ENCODE assay signal across 16 mouse cellular contexts in genomic region chr12:73810903-73811302, GRCm38 (mm10).
DNase-seq lines count a peak whose midpoint lies in the region; ATAC-seq and TF ChIP-seq lines count a peak whose summit lies in the region.
"Had no signal": no experiment of that assay in that cellular context is flagged by ENCODE, and none has a peak within 500 bp of the region (broad histone marks: within the 10 kb centered on the region; RNA-seq: fewer than 3 reads in every experiment).

No protein-coding gene starts in this region.

- no peak overlapping the region for H3K27ac ChIP-seq in forebrain, embryonic 16.5 days (ENCODE audit: low read length)
- no peak overlapping the region for H3K27ac ChIP-seq in forebrain, embryonic 10.5 days
- H3K27ac ChIP-seq in heart, embryonic 16.5 days (ENCODE audit: low read length), result 0 out of 2 replicates have a peak overlapping the region, but pooled peaks have one; percentile 33
- peak overlapping the region; percentile 29; the same call in 1 of the 2 replicates for H3K27ac ChIP-seq in liver, postnatal 0 days (ENCODE audit: low read depth)
- H3K27ac ChIP-seq in liver, embryonic 12.5 days, result no peak overlapping the region
- H3K27ac ChIP-seq in embryonic fibroblast, embryonic 13.5 days (ENCODE audit: insufficient read depth, low read length), result peak overlapping the region; percentile 96
- H3K27ac ChIP-seq: hindbrain, embryonic 15.5 days; midbrain, embryonic 12.5 days had no signal

- no peak for DNase-seq in forebrain, embryonic 10.5 days (ENCODE audit: extremely low spot score, low spot score)
- no peak for DNase-seq in heart, adult 8-10 months (ENCODE audit: low spot score)
- no peak for DNase-seq in liver, postnatal 0 days
- DNase-seq in left cerebral cortex, postnatal 25 days (ENCODE audit: low spot score in 2 of 2), result no peak
- DNase-seq: cerebellum, adult 9-11 months; layer of hippocampus, adult 9-11 months; thymus, postnatal 25 days had no signal

- no peak for TF ChIP-seq CTCF in liver, postnatal 0 days (IDR thresholded peaks at IDR 0.05; ENCODE audit: low read depth)
- no peak for TF ChIP-seq CTCF in embryonic fibroblast, embryonic 13.5 days (IDR thresholded peaks at IDR 0.05; ENCODE audit: borderline replicate concordance, insufficient read depth, low read length)

- intact Hi-C loops in left cerebral cortex, postnatal 25 days (cut with DNase I), result no loop called here

- H3K36me3 ChIP-seq in forebrain, embryonic 16.5 days (ENCODE audit: control insufficient read depth, insufficient read depth), result no peaks in the 10 kb centered on the region
- H3K36me3 ChIP-seq in forebrain, embryonic 10.5 days (replicated peaks), result no peaks in the 10 kb centered on the region
- H3K36me3 ChIP-seq in heart, embryonic 16.5 days (ENCODE audit: control insufficient read depth, insufficient read depth), result no peaks in the 10 kb centered on the region
- H3K36me3 ChIP-seq in liver, postnatal 0 days (replicated peaks; ENCODE audit: insufficient read depth, low read length), result no peaks in the 10 kb centered on the region
- no peaks in the 10 kb centered on the region for H3K36me3 ChIP-seq in liver, embryonic 12.5 days
- H3K36me3 ChIP-seq: hindbrain, embryonic 15.5 days; midbrain, embryonic 12.5 days; stomach, embryonic 15.5 days had no signal

- TF ChIP-seq EP300 in liver, postnatal 0 days (IDR thresholded peaks at IDR 0.05; ENCODE audit: low read depth), result no peak

- H3K4me2 ChIP-seq in forebrain, embryonic 16.5 days (ENCODE audit: low read length), result no peak overlapping the region
- no peak overlapping the region for H3K4me2 ChIP-seq in heart, embryonic 16.5 days (ENCODE audit: low read depth, low read length)
- H3K4me2 ChIP-seq in liver, postnatal 0 days (ENCODE audit: low read depth, low read length), result no peak overlapping the region
- H3K4me2 ChIP-seq in liver, embryonic 12.5 days, result no peak overlapping the region
- H3K4me2 ChIP-seq: hindbrain, embryonic 15.5 days; liver, embryonic 11.5 days; midbrain, embryonic 12.5 days; stomach, embryonic 15.5 days had no signal

- WGBS in forebrain, embryonic 16.5 days, result 56% methylated on average over 5 of the region's 5 CpGs
- 90% methylated on average over 5 of the region's 5 CpGs for WGBS in forebrain, embryonic 10.5 days
- WGBS in heart, embryonic 16.5 days, result 56% methylated on average over 5 of the region's 5 CpGs
- WGBS in liver, postnatal 0 days (ENCODE audit: insufficient replicate concordance), result 66% methylated on average over 5 of the region's 5 CpGs
- 66% methylated on average over 5 of the region's 5 CpGs for WGBS in liver, embryonic 12.5 days (ENCODE audit: insufficient replicate concordance)

- H3K27me3 ChIP-seq in forebrain, embryonic 16.5 days (replicated peaks; ENCODE audit: control insufficient read depth, insufficient read depth, low read length), result no peaks in the 10 kb centered on the region
- H3K27me3 ChIP-seq in forebrain, embryonic 10.5 days (ENCODE audit: poor library complexity, severe bottlenecking), result no peaks in the 10 kb centered on the region
- H3K27me3 ChIP-seq in heart, embryonic 16.5 days (ENCODE audit: control insufficient read depth, insufficient read depth, low read length), result no peaks in the 10 kb centered on the region
- H3K27me3 ChIP-seq in liver, postnatal 0 days (ENCODE audit: insufficient read depth, low read length), result no peaks in the 10 kb centered on the region
- no peaks in the 10 kb centered on the region for H3K27me3 ChIP-seq in liver, embryonic 12.5 days (replicated peaks)
- H3K27me3 ChIP-seq: hindbrain, embryonic 15.5 days; midbrain, embryonic 12.5 days; stomach, embryonic 15.5 days had no signal

- H3K9me3 ChIP-seq in forebrain, embryonic 16.5 days (ENCODE audit: control insufficient read depth, low read length), result no peaks in the 10 kb centered on the region
- no peaks in the 10 kb centered on the region for H3K9me3 ChIP-seq in forebrain, embryonic 10.5 days
- no peaks in the 10 kb centered on the region for H3K9me3 ChIP-seq in heart, embryonic 16.5 days (replicated peaks; ENCODE audit: control insufficient read depth, low read length)
- H3K9me3 ChIP-seq in liver, postnatal 0 days (ENCODE audit: low read length), result no peaks in the 10 kb centered on the region
- H3K9me3 ChIP-seq in liver, embryonic 12.5 days (replicated peaks), result no peaks in the 10 kb centered on the region
- H3K9me3 ChIP-seq: hindbrain, embryonic 15.5 days; midbrain, embryonic 12.5 days; stomach, embryonic 15.5 days had no signal

- H3K4me1 ChIP-seq in forebrain, embryonic 16.5 days (replicated peaks; ENCODE audit: control insufficient read depth, insufficient read depth, low read length), result peaks cover 6% of the 10 kb centered on the region
- peaks cover 8% of the 10 kb centered on the region for H3K4me1 ChIP-seq in forebrain, embryonic 10.5 days
- peaks cover 28% of the 10 kb centered on the region for H3K4me1 ChIP-seq in heart, embryonic 16.5 days (ENCODE audit: control insufficient read depth, insufficient read depth, low read length)
- H3K4me1 ChIP-seq in liver, postnatal 0 days (ENCODE audit: insufficient read depth), result no peaks in the 10 kb centered on the region
- H3K4me1 ChIP-seq in liver, embryonic 12.5 days, result 0 out of 2 replicates have a peak, but pooled peaks cover 3% of the 10 kb centered on the region
- peaks cover 26% of the 10 kb centered on the region for H3K4me1 ChIP-seq in embryonic fibroblast, embryonic 13.5 days (ENCODE audit: control insufficient read depth, insufficient read depth, low read length)

- no peak overlapping the region for H3K9ac ChIP-seq in forebrain, embryonic 16.5 days (replicated peaks; ENCODE audit: low read depth, low read length)
- no peak overlapping the region for H3K9ac ChIP-seq in heart, embryonic 16.5 days (ENCODE audit: low read length)
- no peak overlapping the region for H3K9ac ChIP-seq in liver, postnatal 0 days (replicated peaks)
- H3K9ac ChIP-seq in liver, embryonic 12.5 days, result no peak overlapping the region
- H3K9ac ChIP-seq: hindbrain, embryonic 15.5 days; midbrain, embryonic 12.5 days; stomach, embryonic 15.5 days had no signal

- no peak overlapping the region for H3K4me3 ChIP-seq in forebrain, embryonic 16.5 days (replicated peaks; ENCODE audit: low read length)
- no peak overlapping the region for H3K4me3 ChIP-seq in forebrain, embryonic 10.5 days
- H3K4me3 ChIP-seq in heart, embryonic 16.5 days (ENCODE audit: low read length), result no peak overlapping the region
- H3K4me3 ChIP-seq in liver, postnatal 0 days (ENCODE audit: low read depth, low read length), result no peak overlapping the region
- H3K4me3 ChIP-seq in liver, embryonic 12.5 days, result no peak overlapping the region
- no peak overlapping the region for H3K4me3 ChIP-seq in embryonic fibroblast, embryonic 13.5 days (ENCODE audit: insufficient read depth, low read length)
- H3K4me3 ChIP-seq: hindbrain, embryonic 15.5 days; midbrain, embryonic 12.5 days; stomach, embryonic 15.5 days had no signal

- no peak for TF ChIP-seq POLR2A in embryonic fibroblast, embryonic 13.5 days (IDR thresholded peaks at IDR 0.05; ENCODE audit: low read depth, low read length)

- ATAC-seq in forebrain, embryonic 16.5 days, result 0 out of 2 replicates have a peak, but pooled peaks have one; percentile 33
- ATAC-seq in heart, embryonic 16.5 days (replicated peaks; ENCODE audit: extremely low read depth, insufficient read depth, low FRiP score), result no peak
- no peak for ATAC-seq in liver, postnatal 0 days
- no peak for ATAC-seq in liver, embryonic 12.5 days
- ATAC-seq: activated CD4-positive, CD25-positive, alpha-beta regulatory T cell, adult 4 months had no signal

Comparison
In these comparisons a context has a peak if more than half of its experiments do, and no peak if none do; other contexts are left out.
1. H3K27ac ChIP-seq: peak in heart, embryonic 16.5 days (single experiment), liver, postnatal 0 days (single experiment) and embryonic fibroblast, embryonic 13.5 days (single experiment); none in forebrain, embryonic 16.5 days (single experiment), forebrain, embryonic 10.5 days (single experiment) and liver, embryonic 12.5 days (single experiment).